Mouse (Mus musculus): Measurements from ENCODE around the gene 3110082I17Rik. TPM values are rescaled to one million over a fixed set of nuclear protein-coding genes. Genes with fewer than 3 reads are reported as not detected.
A peak's percentile ranks its signal among the peaks of the same experiment; 100 is the strongest.

The 3110082I17Rik gene
- polyA plus RNA-seq, 1 experiment from 2014 or later, result 37.2 TPM

DNA sequence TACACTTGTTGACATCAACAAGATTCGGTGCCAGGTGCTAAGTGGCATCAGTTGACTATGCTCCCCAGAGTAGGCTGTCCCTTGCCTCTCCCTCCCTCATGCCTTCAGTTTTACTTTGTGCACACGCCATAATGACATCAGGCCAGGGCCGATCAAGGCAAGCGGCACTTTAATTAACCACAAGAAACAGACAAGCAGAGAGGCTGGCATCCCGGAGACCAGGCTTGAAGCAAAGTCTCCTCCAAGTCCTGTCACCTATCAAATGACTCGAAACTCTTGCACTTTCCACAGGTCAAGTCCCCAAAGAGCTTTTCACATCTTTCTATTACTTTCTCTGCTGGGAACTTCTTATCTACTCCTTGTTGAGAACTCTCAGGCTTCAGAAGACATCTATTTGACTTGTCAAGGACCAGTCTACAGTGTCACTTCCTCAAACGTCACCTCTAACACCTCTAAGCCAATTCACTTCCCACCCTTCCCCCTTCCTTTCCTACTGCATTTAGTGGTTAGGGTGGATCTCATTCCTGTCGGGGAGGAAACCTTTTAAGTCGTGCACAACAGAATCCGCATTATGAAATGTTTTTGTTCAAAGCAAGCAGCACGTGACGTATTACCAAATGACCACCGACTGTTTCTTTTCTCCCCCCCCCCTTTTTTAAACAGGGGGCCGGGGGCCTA lies 23.0 kb upstream of the 3110082I17Rik start:
- 0 out of 2 replicates have a peak, but pooled peaks cover 4% of the 10 kb centered on the region for H3K9me3 ChIP-seq
- no peak for ATAC-seq (ENCODE audit: insufficient read depth, low FRiP score, low read depth)
- H3K27ac ChIP-seq, result no peak overlapping the region
- H3K27me3 ChIP-seq (replicated peaks), result no peaks in the 10 kb centered on the region
- H3K36me3 ChIP-seq, result peaks cover 22% of the 10 kb centered on the region
- peak overlapping the region; percentile 86 for H3K4me2 ChIP-seq
- H3K4me3 ChIP-seq (replicated peaks), result peak overlapping the region; percentile 99
- 53% methylated on average over 14 of the region's 14 CpGs for WGBS
- H3K9ac ChIP-seq, result peak overlapping the region; percentile 86; the same call in 1 of the 2 replicates
- peaks cover 14% of the 10 kb centered on the region; the same call in 1 of the 2 replicates for H3K4me1 ChIP-seq

DNA sequence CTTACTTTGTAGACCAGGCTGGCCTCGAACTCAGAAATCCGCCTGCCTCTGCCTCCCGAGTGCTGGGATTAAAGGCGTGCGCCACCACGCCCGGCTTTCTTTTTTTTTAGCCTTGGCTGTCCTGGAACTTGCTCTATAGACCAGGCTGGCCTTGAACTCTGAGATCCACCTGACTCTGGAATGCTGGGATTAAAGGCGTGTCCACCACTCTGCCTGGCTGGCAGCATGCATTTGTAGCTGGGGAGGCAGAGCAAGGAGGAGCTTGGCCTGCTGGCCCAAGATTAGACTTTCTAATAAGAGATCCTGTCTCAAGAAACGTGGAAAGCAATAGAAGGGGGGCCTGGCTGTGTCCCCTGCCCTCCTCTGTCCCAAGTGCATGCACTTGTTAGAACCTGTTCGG lies 20.1 kb upstream of the 3110082I17Rik start:
- H3K27me3 ChIP-seq (replicated peaks), result no peaks in the 10 kb centered on the region
- WGBS, result 90% methylated on average over 10 of the region's 10 CpGs
- no peak overlapping the region for H3K4me3 ChIP-seq (replicated peaks)
- H3K36me3 ChIP-seq, result peaks cover 44% of the 10 kb centered on the region
- no peaks in the 10 kb centered on the region for H3K9me3 ChIP-seq
- H3K27ac ChIP-seq, result no peak overlapping the region
- no peak for ATAC-seq (ENCODE audit: insufficient read depth, low FRiP score, low read depth)
- peaks cover 14% of the 10 kb centered on the region; the same call in 1 of the 2 replicates for H3K4me1 ChIP-seq
- no peak overlapping the region for H3K4me2 ChIP-seq
- H3K9ac ChIP-seq, result no peak overlapping the region

DNA sequence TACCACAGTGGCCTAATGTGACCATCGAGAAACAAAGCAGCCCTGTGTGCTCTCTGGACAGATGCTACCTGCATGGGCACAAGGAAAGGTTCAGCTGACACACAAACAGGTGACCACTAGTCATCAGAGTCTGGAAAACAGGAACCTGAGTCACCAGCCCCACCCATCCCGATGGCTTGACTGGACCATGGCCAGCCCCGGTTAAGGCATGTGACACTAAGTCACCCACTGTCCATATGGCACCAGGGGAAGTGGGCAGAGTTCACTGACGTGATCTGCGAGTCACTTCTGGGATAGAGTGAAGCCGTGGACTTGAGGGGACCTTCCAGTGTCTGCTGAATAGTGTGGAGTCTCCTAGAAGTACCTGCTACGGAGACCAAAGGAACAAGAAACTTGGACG lies 18.8 kb upstream of the 3110082I17Rik start:
- Histone ChIP-seq H3K27me3 (replicated peaks) (no peaks in the 10 kb centered on the region), H3K36me3 (peaks cover 53% of the 10 kb centered on the region), H3K27ac (no peak overlapping the region), H3K9ac (no peak overlapping the region), H3K4me2 (no peak overlapping the region), H3K4me1 (peaks cover 10% of the 10 kb centered on the region; the same call in 1 of the 2 replicates), H3K9me3 (no peaks in the 10 kb centered on the region), H3K4me3 (replicated peaks) (no peak overlapping the region)
- WGBS, result 90% methylated on average over 8 of the region's 8 CpGs
- no peak for ATAC-seq (ENCODE audit: insufficient read depth, low FRiP score, low read depth)

DNA sequence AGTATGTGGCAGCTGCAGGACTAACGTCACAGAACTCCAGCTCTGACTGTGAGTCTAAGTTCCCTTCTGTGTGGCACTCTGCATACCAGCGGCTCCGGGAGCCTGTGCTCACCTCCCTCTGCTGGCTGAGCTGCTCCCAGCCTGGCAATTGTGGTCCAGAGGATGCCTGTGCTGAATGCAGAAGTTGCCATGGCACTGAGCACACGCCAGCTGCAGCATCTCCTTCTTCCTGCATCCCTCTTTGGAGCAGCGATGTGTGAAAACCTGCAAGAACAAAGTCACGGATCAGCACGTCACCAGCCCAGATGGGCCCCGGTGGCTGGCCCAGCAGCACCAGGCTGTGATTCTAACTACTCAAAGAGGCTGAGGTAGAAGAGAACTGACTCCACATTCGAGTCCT lies 14.4 kb upstream of the 3110082I17Rik start:
- ATAC-seq (ENCODE audit: insufficient read depth, low FRiP score, low read depth), result no peak
- no peaks in the 10 kb centered on the region for H3K27me3 ChIP-seq (replicated peaks)
- H3K27ac ChIP-seq, result no peak overlapping the region
- H3K4me2 ChIP-seq, result no peak overlapping the region
- peaks cover 67% of the 10 kb centered on the region for H3K36me3 ChIP-seq
- H3K9ac ChIP-seq, result no peak overlapping the region
- no peaks in the 10 kb centered on the region for H3K4me1 ChIP-seq
- 90% methylated on average over 9 of the region's 9 CpGs for WGBS
- no peak overlapping the region for H3K4me3 ChIP-seq (replicated peaks)
- H3K9me3 ChIP-seq, result no peaks in the 10 kb centered on the region

DNA sequence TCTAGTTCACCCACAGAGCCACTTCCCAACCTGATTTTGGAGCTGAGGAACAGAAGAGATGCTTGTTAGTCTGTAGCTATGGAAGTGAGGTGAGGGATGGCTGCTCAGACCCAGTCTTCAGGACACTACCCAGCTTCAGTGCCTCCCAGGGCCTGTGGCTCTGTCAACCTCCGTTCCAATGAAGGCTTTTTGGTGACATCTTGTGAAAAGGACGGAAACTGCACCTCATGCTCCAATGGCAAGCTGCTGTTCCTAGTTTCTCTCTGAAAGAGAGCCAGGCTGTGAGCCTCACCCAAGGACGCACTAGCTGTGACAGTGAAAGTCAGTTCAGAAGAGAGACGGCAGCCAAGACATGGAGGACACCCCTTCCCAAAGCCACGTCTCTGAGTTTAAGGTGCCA lies 7.7 kb upstream of the 3110082I17Rik start:
- H3K9ac ChIP-seq, result no peak overlapping the region
- H3K9me3 ChIP-seq, result no peaks in the 10 kb centered on the region
- ATAC-seq (ENCODE audit: insufficient read depth, low FRiP score, low read depth), result no peak
- WGBS, result 54% methylated on average over 5 of the region's 5 CpGs
- no peak overlapping the region for H3K4me3 ChIP-seq (replicated peaks)
- H3K27ac ChIP-seq, result no peak overlapping the region
- no peaks in the 10 kb centered on the region for H3K4me1 ChIP-seq
- H3K4me2 ChIP-seq, result no peak overlapping the region
- H3K36me3 ChIP-seq, result peaks cover 12% of the 10 kb centered on the region; the same call in 1 of the 2 replicates
- H3K27me3 ChIP-seq (replicated peaks), result no peaks in the 10 kb centered on the region

GRCm38 (mm10) chr5:139466801-139467200 lies 6.5 kb upstream of the 3110082I17Rik start:
- no peak overlapping the region for H3K27ac ChIP-seq
- ATAC-seq (ENCODE audit: insufficient read depth, low FRiP score, low read depth), result no peak
- WGBS, result 65% methylated on average over 4 of the region's 4 CpGs
- H3K36me3 ChIP-seq, result peaks cover 5% of the 10 kb centered on the region; the same call in 1 of the 2 replicates
- no peak overlapping the region for H3K4me3 ChIP-seq (replicated peaks)
- no peak overlapping the region for H3K9ac ChIP-seq
- no peaks in the 10 kb centered on the region for H3K9me3 ChIP-seq
- no peaks in the 10 kb centered on the region for H3K27me3 ChIP-seq (replicated peaks)
- H3K4me2 ChIP-seq, result no peak overlapping the region
- H3K4me1 ChIP-seq, result no peaks in the 10 kb centered on the region

GRCm38 (mm10) chr5:139466373-139466772 lies 6.0 kb upstream of the 3110082I17Rik start:
- Histone ChIP-seq H3K4me1 (no peaks in the 10 kb centered on the region), H3K27me3 (replicated peaks) (no peaks in the 10 kb centered on the region), H3K36me3 (peaks cover 2% of the 10 kb centered on the region; the same call in 1 of the 2 replicates), H3K27ac (no peak overlapping the region), H3K4me3 (replicated peaks) (no peak overlapping the region), H3K9ac (no peak overlapping the region), H3K9me3 (no peaks in the 10 kb centered on the region), H3K4me2 (no peak overlapping the region)
- 68% methylated on average over 2 of the region's 2 CpGs for WGBS
- ATAC-seq (ENCODE audit: insufficient read depth, low FRiP score, low read depth), result no peak

DNA sequence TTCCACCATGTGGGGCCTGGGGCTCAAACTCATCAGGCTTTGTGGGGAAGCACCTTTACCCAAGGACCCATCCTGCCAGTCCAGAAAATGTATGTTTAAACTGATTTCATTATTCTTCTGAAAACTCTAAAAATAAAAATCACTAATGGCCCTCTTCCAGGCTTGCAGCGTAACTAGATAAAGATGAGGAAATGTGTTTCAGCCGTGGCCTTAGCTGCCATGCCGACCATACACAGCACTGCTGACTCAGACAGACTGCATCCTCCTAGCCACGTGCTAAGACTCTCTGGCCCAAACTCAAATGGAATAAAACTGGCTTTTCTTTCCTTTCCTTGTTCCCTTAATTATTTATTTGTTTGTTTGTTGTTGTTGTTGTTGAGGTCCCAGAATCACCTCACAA lies 4.5 kb upstream of the 3110082I17Rik start:
- WGBS, result 63% methylated on average over 4 of the region's 4 CpGs
- Histone ChIP-seq H3K27ac (no peak overlapping the region), H3K4me2 (no peak overlapping the region), H3K27me3 (replicated peaks) (no peaks in the 10 kb centered on the region), H3K4me1 (peaks cover 4% of the 10 kb centered on the region; the same call in 1 of the 2 replicates), H3K36me3 (no peaks in the 10 kb centered on the region), H3K4me3 (replicated peaks) (no peak overlapping the region), H3K9ac (no peak overlapping the region), H3K9me3 (no peaks in the 10 kb centered on the region)
- no peak for ATAC-seq (ENCODE audit: insufficient read depth, low FRiP score, low read depth)

- no peaks in the 10 kb centered on the region for H3K36me3 ChIP-seq
- H3K4me2 ChIP-seq, result peak overlapping the region; percentile 73
- ATAC-seq (ENCODE audit: insufficient read depth, low FRiP score, low read depth), result 0 out of 2 replicates have a peak, but pooled peaks have one; percentile 8
- H3K9ac ChIP-seq, result peak overlapping the region; percentile 46; the same call in 1 of the 2 replicates
- H3K27ac ChIP-seq, result no peak overlapping the region
- H3K4me1 ChIP-seq, result peaks cover 4% of the 10 kb centered on the region; the same call in 1 of the 2 replicates
- H3K27me3 ChIP-seq (replicated peaks), result no peaks in the 10 kb centered on the region
- WGBS, result 10% methylated on average over 10 of the region's 10 CpGs
- H3K9me3 ChIP-seq, result no peaks in the 10 kb centered on the region
- H3K4me3 ChIP-seq (replicated peaks), result peak overlapping the region; percentile 80
These were observed 389 bp downstream of the 3110082I17Rik start for GRCm38 (mm10) chr5:139459938-139460337.

DNA sequence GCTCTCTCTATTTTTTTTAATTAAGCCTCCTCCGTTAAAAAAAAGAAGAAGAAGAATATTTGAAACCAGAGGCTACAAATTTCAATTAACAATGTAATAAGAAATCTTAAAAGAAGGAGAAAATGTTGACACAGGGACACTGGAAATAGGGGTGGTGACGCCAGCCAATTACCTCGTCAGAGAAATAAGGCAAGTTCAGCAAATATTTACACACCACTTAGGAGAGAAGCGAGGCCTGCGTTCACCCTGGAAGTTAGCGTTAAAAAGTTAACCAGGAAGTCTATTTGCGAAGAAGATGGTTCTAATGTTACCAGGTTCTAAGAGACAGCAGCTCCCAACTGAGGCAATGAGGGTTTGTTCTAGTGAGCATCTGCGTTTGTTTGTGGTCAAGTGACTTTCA lies 3.1 kb downstream of the 3110082I17Rik start:
- Histone ChIP-seq H3K27me3 (replicated peaks) (no peaks in the 10 kb centered on the region), H3K4me2 (peak overlapping the region; percentile 13; the same call in 1 of the 2 replicates), H3K4me3 (replicated peaks) (no peak overlapping the region), H3K9me3 (no peaks in the 10 kb centered on the region), H3K4me1 (peaks cover 4% of the 10 kb centered on the region; the same call in 1 of the 2 replicates), H3K36me3 (no peaks in the 10 kb centered on the region), H3K9ac (no peak overlapping the region), H3K27ac (peak overlapping the region; percentile 76)
- no peak for ATAC-seq (ENCODE audit: insufficient read depth, low FRiP score, low read depth)
- 61% methylated on average over 8 of the region's 8 CpGs for WGBS

DNA sequence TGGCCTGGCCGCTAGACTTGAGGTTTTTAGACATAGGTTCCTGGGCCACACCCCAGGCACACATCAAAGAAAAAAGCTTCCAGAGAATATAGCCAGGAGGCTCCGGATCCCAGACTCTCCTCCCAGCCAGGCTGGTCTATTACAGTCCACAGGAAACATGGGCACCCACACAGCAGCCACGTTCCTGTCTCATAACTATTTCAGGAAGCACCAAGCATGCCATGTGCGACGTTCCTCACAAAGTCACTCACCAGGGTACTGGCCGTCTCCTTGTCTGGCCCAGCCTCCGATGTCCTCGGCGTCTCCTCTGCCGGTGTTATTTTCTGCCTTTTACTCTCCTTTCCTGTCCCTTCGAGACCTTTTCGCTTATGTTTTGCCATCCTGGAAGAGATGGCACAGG lies 5.2 kb downstream of the 3110082I17Rik start:
- 91% methylated on average over 12 of the region's 12 CpGs for WGBS
- no peaks in the 10 kb centered on the region for H3K27me3 ChIP-seq (replicated peaks)
- no peak overlapping the region for H3K4me3 ChIP-seq (replicated peaks)

DNA sequence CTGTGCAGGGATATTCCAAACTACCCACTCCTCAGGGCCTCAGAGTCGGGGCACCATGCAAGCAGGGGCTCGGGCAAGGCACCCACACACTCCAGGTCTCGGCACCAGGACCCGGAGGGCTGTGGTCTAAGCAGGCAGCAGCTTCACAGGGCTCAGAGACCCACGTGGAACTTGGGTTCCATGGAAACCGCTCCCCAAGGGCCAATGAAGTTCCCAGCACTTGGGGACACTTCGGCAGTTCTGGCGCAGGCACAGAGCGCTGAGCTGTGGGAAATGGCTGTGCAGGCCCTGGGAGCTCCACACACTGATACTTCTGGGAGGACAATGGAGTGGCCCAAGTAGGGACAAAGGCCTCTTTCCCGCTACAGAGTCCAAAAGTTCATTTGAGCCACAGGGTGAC lies 7.3 kb downstream of the 3110082I17Rik start:
- WGBS, result 84% methylated on average over 10 of the region's 10 CpGs
- peaks cover 8% of the 10 kb centered on the region for H3K4me1 ChIP-seq
- H3K27ac ChIP-seq, result peak overlapping the region; percentile 58
- no peak overlapping the region for H3K4me2 ChIP-seq
- H3K36me3 ChIP-seq, result no peaks in the 10 kb centered on the region
- H3K27me3 ChIP-seq (replicated peaks), result no peaks in the 10 kb centered on the region
- no peak for ATAC-seq (ENCODE audit: insufficient read depth, low FRiP score, low read depth)
- no peak overlapping the region for H3K9ac ChIP-seq
- H3K9me3 ChIP-seq, result no peaks in the 10 kb centered on the region
- no peak overlapping the region for H3K4me3 ChIP-seq (replicated peaks)

More for the DNA sequence above, 5.2 kb downstream of the 3110082I17Rik start:
- no peaks in the 10 kb centered on the region for H3K36me3 ChIP-seq
- H3K4me2 ChIP-seq, result no peak overlapping the region
- H3K9me3 ChIP-seq, result no peaks in the 10 kb centered on the region
- no peaks in the 10 kb centered on the region for H3K4me1 ChIP-seq
- H3K9ac ChIP-seq, result no peak overlapping the region
- no peak overlapping the region for H3K27ac ChIP-seq
- ATAC-seq (ENCODE audit: insufficient read depth, low FRiP score, low read depth), result no peak

All from stomach, embryonic 15.5 days (tissue).